Mouse (Mus musculus) cerebellum, adult 2 months (tissue): ENCODE measurements at regions not wholly inside any gene's neighbourhood (a gene's known extent, or its start where the extent isn't known, plus 50 kb on each side); places are given as distances from the start of the nearest gene placed in this dataset.

ENCODE experiments used
- DNase-seq, 2 experiments: peaks; one replicate each; pipeline ENCODE4 v3.0.0; 2021
- H3K27ac ChIP-seq: fragments of 200-500 bp; 2 replicates; pipeline ENCODE4 v1.5.1; 2012; ENCODE audit warnings: low read length, control low read depth, inconsistent platforms; ENCODE audit not compliant: insufficient read depth
- H3K27me3 ChIP-seq: fragments of 200-500 bp; 2 replicates; pipeline ENCODE4 v1.6.1; 2012; ENCODE audit warnings: inconsistent platforms, mild to moderate bottlenecking, low read length, moderate library complexity; ENCODE audit not compliant: control insufficient read depth, insufficient read depth
- H3K4me1 ChIP-seq: fragments of 200-500 bp; 2 replicates; pipeline ENCODE4 v1.6.1; 2011; ENCODE audit warnings: low read length; ENCODE audit not compliant: control insufficient read depth, insufficient read depth
- H3K4me3 ChIP-seq: fragments of 200-500 bp; replicated peaks from 2 replicates; pipeline ENCODE3; 2011; ENCODE audit warnings: mild to moderate bottlenecking, low read depth, low read length, control low read depth; ENCODE audit not compliant: insufficient read depth
- CTCF ChIP-seq: fragments of 200-500 bp; IDR thresholded peaks from 2 replicates; pipeline ENCODE4 v1.5.1; 2011; ENCODE audit warnings: low read depth, mild to moderate bottlenecking, control low read depth, low read length, moderate library complexity, borderline replicate concordance; ENCODE audit not compliant: insufficient read depth
- POLR2A ChIP-seq: fragments of 200-500 bp; IDR thresholded peaks from 2 replicates; pipeline ENCODE4 v1.6.1; 2011; ENCODE audit warnings: low read length, control low read depth, borderline replicate concordance; ENCODE audit not compliant: insufficient read depth
- WGBS: fragments of 180-500 bp; shearing (Covaris S2); methylation state at CpG from one replicate; pipeline ENCODE4 v1.1.7; 2018; 5-methylcytosine and 5-hydroxymethylcytosine counted together

GRCm38 (mm10) chr13:80381280-80381965 lies 501.8 kb upstream of the Arrdc3 start:
- WGBS: 52% methylated on average over 4 of the region's 4 CpGs
- H3K27ac ChIP-seq: no peak overlapping the region
- H3K4me1 ChIP-seq: no peaks in the 10 kb centered on the region
- TF ChIP-seq POLR2A (no peak), CTCF (no peak)
- no peak overlapping the region for H3K4me3 ChIP-seq
- H3K27me3 ChIP-seq: no peaks in the 10 kb centered on the region
- DNase-seq: no peak

- WGBS: 34% methylated on average over 2 of the region's 2 CpGs
- Histone ChIP-seq H3K27ac (no peak overlapping the region), H3K27me3 (no peaks in the 10 kb centered on the region), H3K4me3 (no peak overlapping the region), H3K4me1 (no peaks in the 10 kb centered on the region)
- TF ChIP-seq CTCF (no peak), POLR2A (no peak)
- DNase-seq: no peak
Measured at GRCm38 (mm10) chr13:80381966-80382666, 501.1 kb upstream of the Arrdc3 start.

GRCm38 (mm10) chr13:80408928-80409327 lies 474.3 kb upstream of the Arrdc3 start:
- Histone ChIP-seq H3K4me1 (no peaks in the 10 kb centered on the region), H3K4me3 (no peak overlapping the region), H3K27ac (no peak overlapping the region), H3K27me3 (no peaks in the 10 kb centered on the region)
- no peak for TF ChIP-seq POLR2A
- TF ChIP-seq CTCF: no peak
- no peak for DNase-seq

- no peaks in the 10 kb centered on the region for H3K27me3 ChIP-seq
- no peak overlapping the region for H3K4me3 ChIP-seq
- TF ChIP-seq CTCF (no peak), POLR2A (no peak)
- H3K27ac ChIP-seq: no peak overlapping the region
- DNase-seq: peak; percentile 24 to 42
- H3K4me1 ChIP-seq: no peaks in the 10 kb centered on the region
Measured at GRCm38 (mm10) chr13:80409790-80410433, 473.3 kb upstream of the Arrdc3 start.

- 69% methylated on average over 3 of the region's 3 CpGs for WGBS
- DNase-seq: no peak
- no peak overlapping the region for H3K27ac ChIP-seq
- TF ChIP-seq POLR2A (no peak), CTCF (no peak)
- H3K27me3 ChIP-seq: no peaks in the 10 kb centered on the region
- H3K4me1 ChIP-seq: no peaks in the 10 kb centered on the region
- H3K4me3 ChIP-seq: no peak overlapping the region
Measured at GRCm38 (mm10) chr13:80418480-80419183, 464.6 kb upstream of the Arrdc3 start.

- no peaks in the 10 kb centered on the region for H3K4me1 ChIP-seq
- WGBS: 83% methylated on average over 2 of the region's 2 CpGs
- H3K27ac ChIP-seq: no peak overlapping the region
- DNase-seq: no peak
- TF ChIP-seq CTCF (no peak), POLR2A (no peak)
- H3K27me3 ChIP-seq: no peaks in the 10 kb centered on the region
- H3K4me3 ChIP-seq: no peak overlapping the region
Measured at GRCm38 (mm10) chr13:80420341-80420740, 462.8 kb upstream of the Arrdc3 start.
